Mouse (Mus musculus) testis, adult 2 months (tissue): ENCODE results near the gene Zfp950.

ENCODE experiments used
- CTCF ChIP-seq: fragments of 200-500 bp; IDR thresholded peaks from 2 replicates; pipeline ENCODE4 v1.5.1; 2012; ENCODE audit warnings: low read depth, mild to moderate bottlenecking, inconsistent platforms, low read length, moderate library complexity; ENCODE audit not compliant: control insufficient read depth, insufficient read depth, insufficient replicate concordance
- POLR2A ChIP-seq: fragments of 200-500 bp; IDR thresholded peaks from 2 replicates; pipeline ENCODE4 v1.6.1; 2012; ENCODE audit warnings: low read depth, mild to moderate bottlenecking, inconsistent platforms, low read length, moderate library complexity; ENCODE audit not compliant: control insufficient read depth

GRCm38 (mm10) chr19:61096776-61097175, 43.9 kb downstream of the Zfp950 start:
- TF ChIP-seq CTCF (no peak), POLR2A (no peak)
